Mouse (Mus musculus): ENCODE measurements at regions not wholly inside any gene's neighbourhood (a gene's known extent, or its start where the extent isn't known, plus 50 kb on each side); places are given as distances from the start of the nearest gene placed in this dataset.

DNA sequence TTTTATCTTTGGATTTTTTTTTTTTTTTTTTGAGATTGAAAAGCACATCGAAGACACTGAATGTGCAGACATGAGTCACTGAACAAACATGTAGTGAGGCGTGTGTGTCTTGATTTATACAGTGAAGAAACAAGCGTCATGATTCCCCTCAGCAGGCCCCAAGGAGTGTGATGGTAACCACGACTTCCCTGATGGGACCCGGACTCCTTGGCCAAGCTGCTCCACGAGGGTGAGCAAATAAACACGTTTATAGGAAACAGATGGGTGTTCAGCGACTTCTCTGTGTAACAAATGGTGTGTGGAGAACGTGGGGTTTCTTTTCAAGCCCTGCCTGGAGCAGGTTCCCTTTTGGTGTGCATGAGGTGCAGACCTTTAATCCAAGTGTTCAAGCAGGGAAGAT lies 228.9 kb upstream of the Elac2 start:
- Histone ChIP-seq H3K27ac (ENCODE audit: control insufficient read depth, low read depth, low read length) (no peak overlapping the region), H3K4me3 (ENCODE audit: control insufficient read depth in 1 of 2, insufficient read depth in 1 of 2, low read depth in 2 of 2, low read length in 2 of 2) (no peak overlapping the region), H3K36me3 (ENCODE audit: control insufficient read depth in 1 of 2, insufficient read depth in 2 of 2, low read length in 2 of 2) (no peaks in the 10 kb centered on the region), H3K9me3 (replicated peaks; ENCODE audit: insufficient read depth, low read length) (no peaks in the 10 kb centered on the region), H3K9ac (ENCODE audit: control insufficient read depth, low read depth, low read length, poor library complexity, severe bottlenecking) (no peak overlapping the region), H3K79me2 (ENCODE audit: control insufficient read depth, insufficient read depth, low read length, poor library complexity) (no peaks in the 10 kb centered on the region), H3K4me1 (ENCODE audit: control insufficient read depth in 1 of 2, insufficient read depth in 2 of 2, low read length in 2 of 2) (no peaks in the 10 kb centered on the region), H3K27me3 (ENCODE audit: control insufficient read depth in 1 of 2, insufficient read depth in 2 of 2, low read length in 2 of 2) (no peaks in the 10 kb centered on the region; a peak in 1 of 4 replicates)
- no peak for TF ChIP-seq MYC (IDR thresholded peaks at IDR 0.05; ENCODE audit: low read depth, low read length)
- no peak for TF ChIP-seq GATA1 (IDR thresholded peaks at IDR 0.05; ENCODE audit: low read depth, low read length)
- TF ChIP-seq RCOR1 (IDR thresholded peaks at IDR 0.05; ENCODE audit: low read depth, low read length), result no peak
- TF ChIP-seq TAL1 (IDR thresholded peaks at IDR 0.05; ENCODE audit: low read length), result no peak
- no peak for DNase-seq (ENCODE audit: low read depth, low spot score)

- Histone ChIP-seq H3K27me3 (ENCODE audit: control insufficient read depth in 1 of 2, insufficient read depth in 2 of 2, low read length in 2 of 2) (no peaks in the 10 kb centered on the region; a peak in 1 of 4 replicates), H3K4me1 (ENCODE audit: control insufficient read depth in 1 of 2, insufficient read depth in 2 of 2, low read length in 2 of 2) (no peaks in the 10 kb centered on the region), H3K9ac (ENCODE audit: control insufficient read depth, low read depth, low read length, poor library complexity, severe bottlenecking) (no peak overlapping the region), H3K79me2 (ENCODE audit: control insufficient read depth, insufficient read depth, low read length, poor library complexity) (no peaks in the 10 kb centered on the region), H3K9me3 (replicated peaks; ENCODE audit: insufficient read depth, low read length) (no peaks in the 10 kb centered on the region), H3K27ac (ENCODE audit: control insufficient read depth, low read depth, low read length) (no peak overlapping the region), H3K36me3 (ENCODE audit: control insufficient read depth in 1 of 2, insufficient read depth in 2 of 2, low read length in 2 of 2) (no peaks in the 10 kb centered on the region), H3K4me3 (ENCODE audit: control insufficient read depth in 1 of 2, insufficient read depth in 1 of 2, low read depth in 2 of 2, low read length in 2 of 2) (no peak overlapping the region)
- peak; percentile 54 for DNase-seq (ENCODE audit: low read depth, low spot score)
- TF ChIP-seq CTCF (IDR thresholded peaks at IDR 0.05 in 2 of 3, conservative IDR thresholded peaks at IDR 0.05 in 1 of 3; ENCODE audit: control insufficient read depth in 1 of 3, insufficient read depth in 1 of 3, low read depth in 2 of 3, low read length in 3 of 3, poor library complexity in 1 of 3, severe bottlenecking in 1 of 3) (peak; percentile 26 to 69 (median 40); a peak in 4 of 6 replicates), ETS1 (IDR thresholded peaks at IDR 0.05; ENCODE audit: low read depth, low read length) (no peak), ZC3H11A (IDR thresholded peaks at IDR 0.05; ENCODE audit: low read depth, low read length) (peak; percentile 32; the same call in 1 of the 2 replicates), SMC3 (IDR thresholded peaks at IDR 0.05; ENCODE audit: low read depth, low read length) (peak; percentile 68), EP300 (IDR thresholded peaks at IDR 0.05; ENCODE audit: low read depth in 1 of 2, low read length in 2 of 2) (no peak), RAD21 (IDR thresholded peaks at IDR 0.05; ENCODE audit: low read depth, low read length) (peak; percentile 54), MXI1 (IDR thresholded peaks at IDR 0.05; ENCODE audit: low read depth, low read length) (no peak)
Measured at GRCm38 (mm10) chr11:64752299-64752698, 226.5 kb upstream of the Elac2 start.

- no peak overlapping the region for H3K4me3 ChIP-seq (ENCODE audit: control insufficient read depth in 1 of 2, insufficient read depth in 1 of 2, low read depth in 2 of 2, low read length in 2 of 2)
- H3K27me3 ChIP-seq (ENCODE audit: control insufficient read depth in 1 of 2, insufficient read depth in 2 of 2, low read length in 2 of 2), result no peaks in the 10 kb centered on the region; a peak in 1 of 4 replicates
- H3K36me3 ChIP-seq (ENCODE audit: control insufficient read depth in 1 of 2, insufficient read depth in 2 of 2, low read length in 2 of 2), result no peaks in the 10 kb centered on the region
- no peak for DNase-seq (ENCODE audit: low read depth, low spot score)
- H3K9me3 ChIP-seq (replicated peaks; ENCODE audit: insufficient read depth, low read length), result no peaks in the 10 kb centered on the region
- H3K27ac ChIP-seq (ENCODE audit: control insufficient read depth, low read depth, low read length), result no peak overlapping the region
- no peaks in the 10 kb centered on the region for H3K4me1 ChIP-seq (ENCODE audit: control insufficient read depth in 1 of 2, insufficient read depth in 2 of 2, low read length in 2 of 2)
- no peaks in the 10 kb centered on the region for H3K79me2 ChIP-seq (ENCODE audit: control insufficient read depth, insufficient read depth, low read length, poor library complexity)
- no peak overlapping the region for H3K9ac ChIP-seq (ENCODE audit: control insufficient read depth, low read depth, low read length, poor library complexity, severe bottlenecking)
- TF ChIP-seq BHLHE40 (IDR thresholded peaks at IDR 0.05; ENCODE audit: borderline replicate concordance, low read depth, low read length), result no peak
- no peak for TF ChIP-seq ZMIZ1 (IDR thresholded peaks at IDR 0.05; ENCODE audit: low read depth, low read length)
- TF ChIP-seq POLR2A (IDR thresholded peaks at IDR 0.05; ENCODE audit: control insufficient read depth in 1 of 2, insufficient read depth in 1 of 2, low read depth in 1 of 2, low read length in 2 of 2, poor library complexity in 1 of 2), result no peak
- TF ChIP-seq MYB (IDR thresholded peaks at IDR 0.05; ENCODE audit: low read depth, low read length), result no peak
- TF ChIP-seq MXI1 (IDR thresholded peaks at IDR 0.05; ENCODE audit: low read depth, low read length), result no peak
- TF ChIP-seq POLR2AphosphoS5 (IDR thresholded peaks at IDR 0.05; ENCODE audit: borderline replicate concordance, low read depth, low read length), result no peak
- TF ChIP-seq MAFK (IDR thresholded peaks at IDR 0.05; ENCODE audit: borderline replicate concordance, low read depth, low read length), result no peak
- no peak for TF ChIP-seq JUND (IDR thresholded peaks at IDR 0.05; ENCODE audit: low read depth, low read length)
- no peak for TF ChIP-seq TAL1 (IDR thresholded peaks at IDR 0.05; ENCODE audit: low read length)
- no peak for TF ChIP-seq GATA1 (IDR thresholded peaks at IDR 0.05; ENCODE audit: low read depth, low read length)
- TF ChIP-seq POLR2AphosphoS2 (IDR thresholded peaks at IDR 0.05; ENCODE audit: low read length), result no peak
- no peak for TF ChIP-seq CTCF (IDR thresholded peaks at IDR 0.05 in 2 of 3, conservative IDR thresholded peaks at IDR 0.05 in 1 of 3; ENCODE audit: control insufficient read depth in 1 of 3, insufficient read depth in 1 of 3, low read depth in 2 of 3, low read length in 3 of 3, poor library complexity in 1 of 3, severe bottlenecking in 1 of 3)
- TF ChIP-seq RAD21 (IDR thresholded peaks at IDR 0.05; ENCODE audit: low read depth, low read length), result no peak
- no peak for TF ChIP-seq MAZ (IDR thresholded peaks at IDR 0.05; ENCODE audit: low read depth, low read length)
- TF ChIP-seq TBP (IDR thresholded peaks at IDR 0.05; ENCODE audit: low read depth, low read length), result no peak
Measured at GRCm38 (mm10) chr11:64752816-64753215, 226.0 kb upstream of the Elac2 start.

Data from MEL (cell line).